Mouse (Mus musculus) embryonic facial prominence, embryonic 11.5 days (tissue): ENCODE measurements around the gene Klhdc8a. TPM values are rescaled to one million over a fixed set of nuclear protein-coding genes. Genes with fewer than 3 reads are reported as not detected.

ENCODE experiments used
- ATAC-seq: fragments of 200-750 bp; cut with Nextera tagmentation; replicated peaks from 2 replicates; pipeline ENCODE4 v1.8.0; 2017; ENCODE audit warnings: low read depth; ENCODE audit not compliant: insufficient number of reproducible peaks, low FRiP score, low TSS enrichment
- DNase-seq: peaks from one replicate; pipeline ENCODE4 v3.0.0-alpha.2; 2015; ENCODE audit warnings: low spot score
- H3K27ac ChIP-seq: fragments of 300-500 bp; sonication (generic); replicated peaks from 2 replicates; pipeline ENCODE4 v1.5.1; 2014; ENCODE audit warnings: mild to moderate bottlenecking, low read depth, low read length, control low read depth
- H3K27me3 ChIP-seq: fragments of 300-500 bp; sonication (generic); 2 replicates; pipeline ENCODE4 v1.6.1; 2014; ENCODE audit warnings: mild to moderate bottlenecking, low read length, moderate library complexity, mixed read lengths; ENCODE audit not compliant: control insufficient read depth, insufficient read depth
- H3K36me3 ChIP-seq: fragments of 300-500 bp; sonication (generic); replicated peaks from 2 replicates; pipeline ENCODE4 v1.6.1; 2014; ENCODE audit warnings: low read depth, mild to moderate bottlenecking, low read length, moderate library complexity, mixed read lengths; ENCODE audit not compliant: control insufficient read depth, insufficient read depth
- H3K4me1 ChIP-seq: fragments of 300-500 bp; sonication (generic); 2 replicates; pipeline ENCODE4 v1.6.1; 2014; ENCODE audit warnings: low read length, mixed read lengths; ENCODE audit not compliant: control insufficient read depth, insufficient read depth
- H3K4me2 ChIP-seq: fragments of 300-500 bp; sonication (generic); 2 replicates; pipeline ENCODE4 v1.6.1; 2014; ENCODE audit warnings: low read depth, mild to moderate bottlenecking, control low read depth, low read length, moderate library complexity
- H3K4me3 ChIP-seq: fragments of 300-500 bp; sonication (generic); 2 replicates; pipeline ENCODE4 v1.5.1; 2014; ENCODE audit warnings: low read depth, low read length, control low read depth
- H3K9ac ChIP-seq: fragments of 300-500 bp; sonication (generic); replicated peaks from 2 replicates; pipeline ENCODE4 v1.6.1; 2014; ENCODE audit warnings: mild to moderate bottlenecking, control low read depth, low read length
- H3K9me3 ChIP-seq: fragments of 300-500 bp; sonication (generic); replicated peaks from 2 replicates; pipeline ENCODE4 v1.6.1; 2016; ENCODE audit warnings: mild to moderate bottlenecking, low read length, inconsistent platforms, mixed read lengths; ENCODE audit not compliant: control insufficient read depth
- WGBS: fragments of 180-500 bp; shearing (Covaris S2); extraction: QIAGEN DNeasy Blood & Tissue Kit; methylation state at CpG from one replicate; pipeline ENCODE4 v1.1.7; 2014; 5-methylcytosine and 5-hydroxymethylcytosine counted together
- polyA plus RNA-seq: library from polyadenylated mRNA; unstranded; fragments of >200 nt; fragmentation: Nextera tagmentation; extraction: Ambion mirVana; gene quantifications from 2 replicates; pipeline ENCODE4 v1.2.1, GENCODE M21; 2014

Gene Klhdc8a
- polyA plus RNA-seq: 0.66 and 0.68 TPM in 2 replicates

DNA sequence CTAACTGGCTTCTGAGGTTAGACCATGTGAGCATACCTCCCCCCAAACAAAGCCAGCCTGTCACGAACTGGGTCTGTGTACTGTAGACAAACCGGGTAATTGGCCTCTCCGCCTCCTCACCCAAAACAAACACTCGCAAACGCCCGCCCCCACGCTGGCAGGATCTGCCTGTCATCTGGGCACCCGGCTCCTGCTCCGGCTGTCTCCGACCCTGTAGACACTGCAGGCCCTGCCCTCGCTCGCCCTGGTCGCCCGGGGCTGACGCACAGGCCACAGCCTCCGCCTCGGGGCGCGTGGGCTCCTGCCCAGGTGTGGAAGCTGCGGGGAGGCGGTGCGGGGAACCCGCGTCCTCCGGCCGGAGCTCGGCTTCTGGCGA is at the start of gene Klhdc8a:
Gene Klhdc8a (plus strand): TSS at position 202 of the 376 bp plus-strand sequence.
- no peak within 1 kb of the TSS for H3K27ac ChIP-seq

DNA sequence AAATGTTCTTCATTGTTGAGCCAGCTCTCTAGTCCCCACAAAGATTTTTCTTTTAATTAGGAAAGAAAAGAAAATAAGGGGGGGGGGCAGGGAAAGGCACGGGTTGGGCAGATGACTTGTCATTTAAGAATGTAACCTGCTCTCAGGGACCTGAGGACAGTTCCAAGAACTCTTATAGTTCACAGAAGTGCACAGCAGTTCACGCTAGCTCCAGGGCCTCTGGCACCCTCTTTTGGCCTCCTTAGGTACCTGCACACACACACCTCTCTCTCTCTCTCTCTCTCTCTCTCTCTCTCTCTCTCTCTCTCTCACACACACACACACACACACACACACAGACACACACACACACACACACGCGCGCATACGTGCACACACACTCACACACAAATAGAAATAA is 44.0 kb upstream of the Klhdc8a start:
- WGBS: 79% methylated on average over 6 of the region's 6 CpGs
- no peak for DNase-seq
- Histone ChIP-seq H3K4me1 (no peaks in the 10 kb centered on the region), H3K9me3 (no peaks in the 10 kb centered on the region), H3K27me3 (no peaks in the 10 kb centered on the region), H3K4me3 (no peak overlapping the region), H3K4me2 (no peak overlapping the region), H3K27ac (no peak overlapping the region), H3K36me3 (no peaks in the 10 kb centered on the region), H3K9ac (no peak overlapping the region)
- ATAC-seq: no peak

More for the DNA sequence above, at the start of gene Klhdc8a:
- Histone ChIP-seq H3K36me3 (no peaks in the 10 kb centered on the region), H3K4me2 (peak within 1 kb of the TSS; percentile 100), H3K9me3 (no peaks in the 10 kb centered on the region), H3K4me3 (peak within 1 kb of the TSS; percentile 56), H3K9ac (peak within 1 kb of the TSS; percentile 65), H3K4me1 (peaks cover 4% of the 10 kb centered on the region), H3K27me3 (peaks cover 14% of the 10 kb centered on the region; the same call in 1 of the 2 replicates)
- WGBS: 0% methylated on average over 28 of the region's 28 CpGs
- DNase-seq (peak; percentile 42), ATAC-seq (0 out of 2 replicates have a peak, but pooled peaks have one; percentile 39)

DNA sequence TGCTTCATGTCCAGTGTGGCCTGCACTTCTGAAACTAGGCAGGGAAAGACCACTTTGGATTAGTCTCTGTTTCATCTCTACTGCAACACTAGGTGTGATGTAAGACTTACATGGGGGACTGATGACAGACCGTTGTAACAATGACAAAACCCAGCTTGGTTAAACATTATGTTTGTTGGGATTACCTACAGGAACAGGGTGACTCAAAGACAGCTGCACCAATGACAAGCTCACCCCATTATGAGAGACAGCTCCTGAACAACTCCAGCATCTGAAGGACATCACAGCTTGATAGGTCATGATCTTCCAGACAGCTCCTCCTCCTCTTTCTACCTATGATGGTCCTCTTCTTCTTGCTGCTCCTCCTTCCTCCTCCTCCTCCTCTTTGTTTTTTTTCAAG is 38.1 kb upstream of the Klhdc8a start:
- Histone ChIP-seq H3K4me1 (no peaks in the 10 kb centered on the region), H3K9me3 (no peaks in the 10 kb centered on the region), H3K4me3 (no peak overlapping the region), H3K9ac (no peak overlapping the region), H3K27ac (no peak overlapping the region), H3K4me2 (no peak overlapping the region), H3K27me3 (no peaks in the 10 kb centered on the region), H3K36me3 (no peaks in the 10 kb centered on the region)
- WGBS: 93% methylated on average over 1 of the region's 1 CpGs
- DNase-seq: no peak
- no peak for ATAC-seq

DNA sequence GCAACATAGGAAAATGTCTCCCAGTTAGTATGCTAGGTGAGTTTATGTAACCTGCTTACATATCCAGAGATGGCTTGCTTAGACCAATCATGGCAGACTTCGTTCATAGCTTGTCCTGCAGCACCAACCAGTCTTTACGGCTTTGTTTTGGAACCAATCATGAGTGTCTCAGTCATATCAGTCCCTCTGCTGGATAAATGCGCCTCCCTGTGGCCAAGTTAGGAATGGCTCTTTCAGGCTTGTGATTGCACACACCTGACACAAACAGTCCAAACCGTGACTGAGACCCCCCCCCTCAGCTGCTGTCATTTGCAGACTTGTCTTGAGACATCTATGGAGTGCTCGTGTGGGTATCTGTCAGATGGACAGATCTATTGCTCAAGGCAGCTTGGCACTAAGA is 37.4 kb upstream of the Klhdc8a start:
- WGBS: 67% methylated on average over 5 of the region's 5 CpGs
- ATAC-seq: no peak
- no peak overlapping the region for H3K4me2 ChIP-seq

DNA sequence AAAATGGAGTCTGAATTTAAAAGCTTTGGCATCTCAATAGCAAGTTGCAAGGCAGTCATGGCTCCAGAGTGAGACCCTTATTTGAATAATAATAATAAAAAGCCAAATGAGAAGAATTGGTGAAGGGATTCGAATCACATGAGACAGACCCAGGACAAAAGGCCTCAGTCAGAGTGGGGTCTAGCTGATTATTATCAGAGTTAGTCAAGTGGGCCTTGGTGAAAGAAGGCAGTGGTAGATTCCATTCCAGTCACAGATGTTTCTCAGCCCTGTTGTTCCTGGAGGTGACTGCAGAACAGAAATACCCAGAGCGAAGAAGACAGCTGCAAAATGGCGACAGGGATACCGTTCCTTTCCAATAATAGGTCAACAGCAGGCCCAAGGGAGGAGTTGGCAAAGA is 34.8 kb upstream of the Klhdc8a start:
- no peak overlapping the region for H3K27ac ChIP-seq
- no peak for ATAC-seq
- H3K4me1 ChIP-seq: no peaks in the 10 kb centered on the region
- no peaks in the 10 kb centered on the region for H3K9me3 ChIP-seq
- no peak overlapping the region for H3K9ac ChIP-seq
- no peaks in the 10 kb centered on the region for H3K36me3 ChIP-seq
- no peak for DNase-seq
- H3K4me2 ChIP-seq: no peak overlapping the region
- no peak overlapping the region for H3K4me3 ChIP-seq
- 83% methylated on average over 4 of the region's 4 CpGs for WGBS
- H3K27me3 ChIP-seq: no peaks in the 10 kb centered on the region

More for the DNA sequence above, 37.4 kb upstream of the Klhdc8a start:
- no peaks in the 10 kb centered on the region for H3K9me3 ChIP-seq
- no peaks in the 10 kb centered on the region for H3K4me1 ChIP-seq
- no peaks in the 10 kb centered on the region for H3K36me3 ChIP-seq
- DNase-seq: no peak
- no peaks in the 10 kb centered on the region for H3K27me3 ChIP-seq
- no peak overlapping the region for H3K4me3 ChIP-seq
- H3K27ac ChIP-seq: no peak overlapping the region
- H3K9ac ChIP-seq: no peak overlapping the region

DNA sequence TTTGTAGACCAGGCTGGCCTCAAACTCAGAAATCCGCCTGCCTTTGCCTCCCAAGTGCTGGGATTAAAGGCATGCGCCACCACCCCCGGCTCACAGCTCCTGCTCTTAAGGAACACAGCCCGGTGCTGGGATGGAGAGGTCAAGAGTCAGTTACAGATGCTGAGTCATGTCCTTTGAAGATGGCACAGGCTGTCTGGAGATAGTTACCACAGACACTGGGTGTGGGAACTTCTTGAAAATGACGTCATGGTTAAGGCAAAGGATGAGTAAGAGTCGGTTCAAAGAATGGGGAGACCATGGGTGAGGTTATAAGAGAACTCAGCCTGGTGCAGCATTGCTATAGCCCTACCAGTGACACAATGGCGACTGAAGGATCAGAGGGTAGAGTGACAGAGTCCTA is 33.8 kb upstream of the Klhdc8a start:
- H3K27ac ChIP-seq: no peak overlapping the region
- H3K9ac ChIP-seq: no peak overlapping the region
- H3K9me3 ChIP-seq: no peaks in the 10 kb centered on the region
- ATAC-seq: no peak
- no peaks in the 10 kb centered on the region for H3K4me1 ChIP-seq
- DNase-seq: no peak
- H3K4me3 ChIP-seq: no peak overlapping the region
- H3K27me3 ChIP-seq: no peaks in the 10 kb centered on the region
- no peaks in the 10 kb centered on the region for H3K36me3 ChIP-seq
- H3K4me2 ChIP-seq: no peak overlapping the region
- WGBS: 62% methylated on average over 7 of the region's 7 CpGs

DNA sequence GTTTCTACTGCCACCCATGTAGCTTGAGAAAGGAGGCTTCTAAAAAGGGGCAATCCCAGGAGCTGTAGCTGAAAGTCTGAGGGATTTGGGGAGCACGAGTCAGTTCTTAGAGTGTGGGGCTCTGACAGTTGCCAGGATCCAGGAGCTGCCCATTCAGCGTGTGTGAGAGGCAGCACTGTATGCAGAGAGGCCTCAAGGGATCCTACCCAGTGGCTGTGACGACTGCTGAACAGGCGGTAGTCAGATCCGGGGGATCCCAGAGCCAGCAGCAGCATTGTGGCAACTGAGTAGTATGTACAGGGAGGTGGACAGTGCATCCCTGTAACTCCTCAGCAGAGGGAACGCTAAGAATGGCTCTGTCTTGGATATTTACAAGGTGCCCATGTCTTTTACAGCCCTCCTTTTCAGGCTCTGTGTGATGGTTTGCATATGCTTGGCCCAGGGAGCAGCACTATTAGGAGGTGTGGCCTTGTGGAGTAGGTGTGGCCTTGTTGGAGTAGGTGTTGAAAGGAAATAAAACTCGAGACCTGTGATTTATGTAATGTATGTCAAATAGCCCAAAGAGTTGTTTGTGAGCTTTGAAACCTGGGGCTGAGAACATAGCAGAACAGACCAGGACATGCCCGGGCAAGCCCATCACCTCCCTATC is 33.1 kb upstream of the Klhdc8a start:
- Histone ChIP-seq H3K27me3 (no peaks in the 10 kb centered on the region), H3K4me2 (no peak overlapping the region), H3K9ac (no peak overlapping the region), H3K36me3 (no peaks in the 10 kb centered on the region), H3K4me1 (no peaks in the 10 kb centered on the region), H3K27ac (no peak overlapping the region), H3K9me3 (no peaks in the 10 kb centered on the region), H3K4me3 (no peak overlapping the region)
- WGBS: 72% methylated on average over 8 of the region's 8 CpGs
- peak; percentile 70; the same call in 1 of the 2 replicates for ATAC-seq
- no peak for DNase-seq

DNA sequence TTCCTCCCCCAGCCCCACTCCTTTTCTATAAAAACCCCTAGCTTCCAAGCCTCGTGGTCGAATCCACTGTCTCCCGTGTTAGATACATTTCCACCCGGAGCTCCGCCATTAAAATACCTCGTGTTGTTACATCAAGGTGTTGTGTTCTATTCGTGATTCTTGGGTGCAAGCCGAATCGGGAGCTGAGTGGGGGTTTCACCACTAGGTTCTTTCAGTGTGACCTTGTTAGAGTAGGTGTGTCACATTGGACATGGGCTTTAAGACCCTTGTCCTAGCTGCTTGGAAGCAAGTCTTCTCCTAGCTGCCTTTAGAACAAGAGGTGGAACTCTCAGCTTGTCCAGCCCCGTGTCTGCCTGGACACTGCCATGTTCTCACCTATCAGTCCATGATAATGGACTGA is 32.5 kb upstream of the Klhdc8a start:
- 92% methylated on average over 10 of the region's 10 CpGs for WGBS
- H3K4me1 ChIP-seq: no peaks in the 10 kb centered on the region

More for the DNA sequence above, 32.5 kb upstream of the Klhdc8a start:
- no peaks in the 10 kb centered on the region for H3K36me3 ChIP-seq
- H3K9ac ChIP-seq: no peak overlapping the region
- no peak overlapping the region for H3K27ac ChIP-seq
- ATAC-seq: no peak
- H3K9me3 ChIP-seq: no peaks in the 10 kb centered on the region
- DNase-seq: no peak
- no peak overlapping the region for H3K4me3 ChIP-seq
- H3K4me2 ChIP-seq: no peak overlapping the region
- H3K27me3 ChIP-seq: no peaks in the 10 kb centered on the region
